Mouse (Mus musculus): Measurements from ENCODE around the gene Tldc2. TPM values are rescaled to one million over a fixed set of nuclear protein-coding genes. Genes with fewer than 3 reads are reported as not detected.

Tldc2 gene
- total RNA-seq, 2 experiments from 2014 or later = not detected

DNA sequence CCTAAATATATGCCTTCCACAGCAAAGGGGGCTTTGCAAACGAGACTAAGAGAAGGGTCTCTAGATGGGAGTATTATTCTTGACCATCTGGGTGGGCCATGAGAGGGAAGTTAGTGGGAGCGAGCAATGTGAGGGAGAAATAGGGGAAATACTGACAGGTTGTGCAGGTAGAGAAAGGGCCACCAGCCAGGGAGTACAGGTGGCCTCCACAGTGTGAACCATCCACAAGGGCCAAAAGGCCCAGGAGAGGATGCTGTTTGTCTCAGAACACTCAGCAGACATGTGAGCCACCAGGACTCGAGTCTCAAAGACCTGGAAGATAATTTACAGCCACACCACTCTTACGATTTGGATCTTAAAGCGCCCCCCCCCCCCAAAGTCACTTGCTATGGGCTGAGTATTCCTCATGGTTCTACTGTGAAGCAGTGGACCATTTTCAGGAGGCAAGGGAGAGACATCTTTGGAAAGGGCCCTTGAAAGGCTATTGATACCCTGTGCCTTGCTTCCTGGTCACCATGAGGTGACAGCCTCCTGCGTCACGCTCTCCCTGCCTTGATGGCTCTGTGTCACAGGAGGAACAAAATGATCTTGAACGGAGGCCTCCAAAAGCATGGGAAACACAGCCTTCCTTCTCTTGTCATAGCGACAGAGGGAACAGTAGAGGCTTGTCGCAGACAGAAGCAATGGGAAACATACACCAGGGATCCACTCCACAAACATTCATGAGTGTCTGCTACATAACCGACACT, 26.1 kb upstream of the Tldc2 start:
- peak in 1 of 2 experiments; percentile 14 for DNase-seq (ENCODE audit: low spot score in 2 of 2)

DNA sequence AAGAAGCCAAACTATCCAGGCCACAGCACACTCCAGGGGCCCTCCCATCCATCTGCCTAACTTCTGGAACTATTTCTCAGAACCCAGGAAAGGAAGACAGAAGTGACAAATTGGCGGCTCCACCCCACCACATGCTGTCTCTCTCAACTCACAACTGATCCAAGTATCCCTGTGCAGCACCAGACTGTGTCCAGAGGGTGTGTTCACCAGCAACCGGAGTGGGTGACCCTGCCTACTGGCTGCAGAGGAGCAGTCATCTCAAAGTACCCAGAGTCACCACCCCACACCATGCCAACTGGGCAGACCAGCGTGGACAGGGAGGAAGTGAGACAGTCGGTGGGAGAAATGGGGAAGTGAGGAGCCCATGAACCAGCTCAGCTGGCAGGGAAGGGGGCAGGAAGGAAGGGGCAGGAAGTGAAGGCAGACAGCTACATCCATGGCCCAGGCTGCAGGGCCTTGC, 23.6 kb upstream of the Tldc2 start:
- peak; percentile 45 to 49 for DNase-seq (ENCODE audit: low spot score in 2 of 2)

- peak; percentile 57 to 63 for DNase-seq (ENCODE audit: low spot score in 2 of 2)
These were observed 22.7 kb upstream of the Tldc2 start for GRCm38 (mm10) chr2:157064136-157064535.

GRCm38 (mm10) chr2:157064978-157065878, 21.6 kb upstream of the Tldc2 start:
- peak in 1 of 2 experiments; percentile 7 for DNase-seq (ENCODE audit: low spot score in 2 of 2)

DNA sequence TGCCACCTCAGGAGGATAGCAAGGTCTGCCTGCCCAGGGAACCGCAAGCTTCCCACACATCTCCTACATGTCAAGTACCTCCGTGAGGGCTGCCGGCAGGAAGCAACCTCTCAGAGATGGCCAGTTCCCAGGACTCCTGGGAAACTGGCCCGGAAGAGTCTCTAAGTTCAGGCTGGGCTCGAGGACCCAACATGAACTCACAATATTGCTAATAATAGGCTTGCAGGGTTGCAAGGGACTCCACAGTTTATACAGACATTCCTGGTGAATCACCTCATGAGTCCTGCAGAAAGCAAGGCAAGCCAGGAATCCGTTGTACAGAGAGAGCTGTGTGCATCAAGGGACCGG, 21.0 kb upstream of the Tldc2 start:
- DNase-seq (ENCODE audit: low spot score in 2 of 2) = peak in 1 of 2 experiments; percentile 8

DNA sequence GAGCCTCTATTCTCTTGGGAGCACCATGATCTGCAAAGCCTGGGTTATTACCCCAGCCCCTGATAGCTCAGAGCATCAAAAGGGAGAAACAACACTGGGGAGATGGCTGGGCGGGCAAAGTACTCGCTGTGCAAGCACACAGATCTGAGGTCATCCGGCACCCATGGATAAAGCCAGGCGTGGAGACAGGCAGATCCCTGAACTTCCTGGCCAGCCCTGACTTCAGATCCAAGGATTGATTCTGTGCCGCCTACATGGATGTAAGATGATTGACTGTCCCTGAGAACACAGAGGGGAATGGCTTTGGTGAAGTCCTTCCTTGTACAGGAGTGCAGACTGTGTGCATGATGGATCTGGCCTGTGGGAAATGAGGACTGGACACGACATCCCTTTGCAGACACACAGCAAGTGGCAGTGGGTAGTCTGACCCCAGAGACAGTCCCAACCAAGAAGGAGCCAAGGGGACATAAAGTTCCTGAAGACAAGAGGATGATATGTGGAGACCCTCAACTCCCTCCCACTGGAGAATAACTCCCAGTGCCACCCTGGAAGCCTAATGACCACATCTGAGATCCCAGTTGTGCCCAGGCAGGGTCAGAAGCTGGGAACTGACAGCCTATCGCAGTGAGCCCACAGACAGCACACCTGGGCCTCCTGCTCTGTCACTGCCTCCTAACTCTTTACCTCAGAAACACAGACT, 20.0 kb upstream of the Tldc2 start:
- DNase-seq (ENCODE audit: low spot score in 2 of 2) = peak in 1 of 2 experiments; percentile 5

GRCm38 (mm10) chr2:157068701-157069354, 18.0 kb upstream of the Tldc2 start:
- peak in 1 of 2 experiments; percentile 32 for DNase-seq (ENCODE audit: low spot score in 2 of 2)

GRCm38 (mm10) chr2:157069355-157069735, 17.5 kb upstream of the Tldc2 start:
- peak; percentile 45 to 46 for DNase-seq (ENCODE audit: low spot score in 2 of 2)

GRCm38 (mm10) chr2:157069755-157070315, 17.0 kb upstream of the Tldc2 start:
- peak; percentile 12 to 23 for DNase-seq (ENCODE audit: low spot score in 2 of 2)

GRCm38 (mm10) chr2:157070365-157070764, 16.5 kb upstream of the Tldc2 start:
- peak in 1 of 2 experiments; percentile 62 for DNase-seq (ENCODE audit: low spot score in 2 of 2)

GRCm38 (mm10) chr2:157071556-157071955, 15.3 kb upstream of the Tldc2 start:
- peak in 1 of 2 experiments; percentile 54 for DNase-seq (ENCODE audit: low spot score in 2 of 2)

DNA sequence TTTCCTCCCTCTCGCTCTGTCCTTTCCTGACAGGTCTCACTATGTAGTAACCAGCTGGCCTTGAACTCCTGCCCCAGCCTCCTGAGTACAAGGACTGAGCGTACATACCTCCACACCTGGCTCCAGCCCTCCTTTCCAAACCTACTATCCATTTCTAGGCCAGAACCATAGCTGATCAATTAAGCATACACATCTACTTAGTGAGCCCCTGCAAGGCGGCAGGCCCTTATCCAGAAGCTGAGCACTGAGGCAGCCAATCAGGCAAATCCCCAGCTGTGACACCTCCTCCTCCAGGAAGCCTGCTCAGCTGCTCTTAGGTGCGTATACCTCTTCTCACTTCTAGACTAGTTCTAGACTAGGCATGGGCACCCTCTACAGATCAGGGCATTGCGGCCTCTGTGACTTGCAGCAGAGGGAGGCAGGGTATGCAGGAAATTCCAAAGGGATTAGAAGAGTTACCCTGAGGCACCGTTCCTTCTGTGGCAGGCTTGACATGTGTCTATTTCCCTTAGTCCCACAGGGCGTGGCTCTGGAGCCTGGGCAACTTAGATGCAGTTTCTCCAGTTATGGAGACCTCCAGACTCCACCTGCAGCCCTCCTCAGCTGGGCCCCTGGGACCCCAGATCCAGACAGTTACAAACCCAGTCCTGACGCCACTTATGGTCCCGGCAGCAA, 14.4 kb upstream of the Tldc2 start:
- DNase-seq (ENCODE audit: low spot score in 2 of 2) = peak in 1 of 2 experiments; percentile 12

GRCm38 (mm10) chr2:157073378-157074052, 13.3 kb upstream of the Tldc2 start:
- no peak for DNase-seq (ENCODE audit: low spot score in 2 of 2)

- DNase-seq (ENCODE audit: low spot score in 2 of 2) = peak in 1 of 2 experiments; percentile 64
These were observed 12.6 kb upstream of the Tldc2 start for GRCm38 (mm10) chr2:157074186-157074724.

DNA sequence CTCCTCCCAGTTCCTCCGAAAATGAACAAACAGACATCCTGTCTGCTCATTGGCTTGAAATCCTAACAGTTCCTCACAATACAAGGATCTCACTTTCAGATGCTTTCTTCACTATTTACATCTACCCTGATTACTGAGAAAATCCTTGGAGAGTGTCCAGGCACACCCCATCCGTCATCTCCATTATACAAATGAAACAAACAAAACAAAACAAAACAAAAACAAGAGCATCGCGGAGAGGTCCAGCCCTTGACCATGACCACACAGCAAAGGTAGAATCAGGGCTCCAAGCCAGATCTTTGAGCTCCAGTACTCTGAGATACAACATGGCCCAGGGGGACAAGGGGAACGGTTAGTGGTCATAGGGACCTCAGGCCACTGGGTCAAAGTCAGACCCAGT, 12.1 kb upstream of the Tldc2 start:
- peak in 1 of 2 experiments; percentile 11 for DNase-seq (ENCODE audit: low spot score in 2 of 2)

- no peak for DNase-seq (ENCODE audit: low spot score in 2 of 2)
These were observed 11.6 kb upstream of the Tldc2 start for GRCm38 (mm10) chr2:157075226-157075625.

- peak; percentile 35 to 46 for DNase-seq (ENCODE audit: low spot score in 2 of 2)
These were observed 11.2 kb upstream of the Tldc2 start for GRCm38 (mm10) chr2:157075685-157076084.

GRCm38 (mm10) chr2:157076585-157076984, 10.3 kb upstream of the Tldc2 start:
- DNase-seq (ENCODE audit: low spot score in 2 of 2) = peak in 1 of 2 experiments; percentile 7

DNA sequence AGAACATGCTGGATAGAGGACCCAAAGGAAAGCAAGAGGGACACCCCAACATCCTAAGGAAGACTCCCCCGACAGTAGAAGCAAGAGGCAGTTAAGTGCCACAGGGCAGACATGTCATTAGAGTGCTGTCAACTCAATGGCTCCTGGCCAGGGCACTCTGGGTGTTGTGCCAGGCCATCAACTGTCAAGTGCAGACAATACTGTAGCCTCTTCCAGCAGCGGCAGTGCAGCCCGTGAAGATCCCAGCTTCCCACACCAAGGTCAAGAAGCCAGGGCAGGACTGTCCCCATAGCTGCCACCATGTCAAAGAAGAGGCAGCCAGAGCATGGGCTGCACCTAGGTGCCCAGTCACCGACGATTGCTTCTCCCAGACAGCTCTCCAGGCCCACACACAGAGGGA, 9.7 kb upstream of the Tldc2 start:
- DNase-seq (ENCODE audit: low spot score in 2 of 2) = peak; percentile 41 to 65

Measured in layer of hippocampus, postnatal 10 days (tissue).